Mouse (Mus musculus) telencephalon, adult 2 months (tissue): Measurements from ENCODE around the gene Cdk6.
"Not testable (repeated sequence)": the region's sequence is repeated elsewhere in the genome, so short reads cannot be mapped to it uniquely, and the experiment has no call there.

ENCODE experiments used
- DNase-seq: peaks from one replicate; pipeline ENCODE4 v3.0.0-alpha.2; 2011; ENCODE audit warnings: low read depth, low spot score

Cdk6 gene

DNA sequence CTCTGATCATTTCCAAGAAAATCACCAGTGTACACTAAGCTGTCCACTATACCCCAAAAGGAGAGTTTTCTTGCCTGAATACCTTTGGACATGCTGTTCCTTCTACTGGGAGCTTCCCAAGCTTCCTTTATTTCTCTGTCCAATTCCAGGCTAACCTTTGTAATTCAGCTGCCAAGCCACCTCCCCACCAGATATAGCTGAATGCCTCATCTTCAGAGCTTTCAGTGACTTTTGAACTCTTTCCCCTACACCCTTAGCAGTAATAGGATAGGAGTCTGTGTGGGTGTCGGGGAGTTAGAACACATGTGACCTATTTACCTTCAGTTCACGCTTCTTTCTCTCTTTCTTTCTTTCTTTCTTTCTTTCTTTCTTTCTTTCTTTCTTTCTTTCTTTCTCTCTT lies 34.9 kb downstream of the Cdk6 start:
- DNase-seq: no peak

DNA sequence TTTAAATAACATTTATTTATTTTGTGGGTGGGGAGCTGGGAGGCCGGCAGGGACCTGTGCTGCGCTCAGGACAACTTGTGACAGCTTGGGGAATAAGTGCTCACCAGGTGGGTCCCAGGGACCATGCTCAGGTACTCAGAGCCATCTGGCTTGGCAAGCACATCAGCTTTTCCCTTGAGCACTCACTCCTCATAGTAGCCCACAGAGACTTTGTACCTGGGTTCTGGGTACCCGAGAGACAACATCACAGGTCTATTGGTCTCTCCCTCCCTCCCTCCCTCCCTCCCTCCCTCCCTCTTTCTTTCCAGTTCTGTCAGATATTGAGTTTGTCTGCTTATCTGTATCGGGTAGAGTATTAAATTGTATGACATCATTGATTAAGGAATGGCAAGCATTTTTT lies 38.0 kb downstream of the Cdk6 start:
- no peak for DNase-seq

- no peak for DNase-seq
Observed at GRCm38 (mm10) chr5:3380692-3381233, 39.5 kb downstream of the Cdk6 start.

- no peak for DNase-seq
Observed at GRCm38 (mm10) chr5:3381795-3382194, 40.5 kb downstream of the Cdk6 start.

DNA sequence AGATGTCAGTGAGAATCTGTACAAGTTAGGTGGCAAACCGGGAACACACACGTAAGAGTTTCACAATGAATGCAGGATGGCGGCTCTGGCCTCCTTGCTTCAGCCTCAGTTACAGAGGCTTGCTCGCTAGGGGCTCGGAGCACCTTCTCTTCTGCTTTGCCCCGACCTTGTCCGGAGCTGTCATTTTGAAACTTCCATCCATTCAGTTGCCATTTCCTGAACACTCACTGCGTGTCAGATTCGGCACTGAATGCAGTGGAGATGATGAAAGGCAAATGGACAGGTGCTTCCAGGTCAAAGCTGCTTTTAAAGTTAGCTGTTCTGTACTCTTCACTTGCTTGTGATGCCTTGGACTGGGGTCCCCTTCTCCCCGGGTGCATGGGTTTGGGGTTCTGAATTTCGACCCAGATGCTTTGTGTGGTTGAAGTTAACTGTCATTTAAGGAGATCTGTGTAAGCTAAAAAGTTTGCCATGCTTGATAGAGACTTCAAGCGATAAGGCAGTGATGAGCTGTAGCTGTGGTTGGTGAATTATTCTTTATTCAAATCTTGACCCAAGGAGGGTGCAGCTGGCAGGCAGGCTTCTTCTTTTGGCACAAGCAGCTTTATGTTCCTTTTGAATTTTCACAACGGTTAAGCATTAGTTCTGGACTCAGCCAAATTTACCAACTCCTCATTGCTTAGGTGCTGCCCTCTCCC lies 41.2 kb downstream of the Cdk6 start:
- no peak for DNase-seq

- no peak for DNase-seq
Observed at GRCm38 (mm10) chr5:3383547-3383946, 42.3 kb downstream of the Cdk6 start.

- no peak for DNase-seq
Observed at GRCm38 (mm10) chr5:3385078-3385477, 43.8 kb downstream of the Cdk6 start.

DNA sequence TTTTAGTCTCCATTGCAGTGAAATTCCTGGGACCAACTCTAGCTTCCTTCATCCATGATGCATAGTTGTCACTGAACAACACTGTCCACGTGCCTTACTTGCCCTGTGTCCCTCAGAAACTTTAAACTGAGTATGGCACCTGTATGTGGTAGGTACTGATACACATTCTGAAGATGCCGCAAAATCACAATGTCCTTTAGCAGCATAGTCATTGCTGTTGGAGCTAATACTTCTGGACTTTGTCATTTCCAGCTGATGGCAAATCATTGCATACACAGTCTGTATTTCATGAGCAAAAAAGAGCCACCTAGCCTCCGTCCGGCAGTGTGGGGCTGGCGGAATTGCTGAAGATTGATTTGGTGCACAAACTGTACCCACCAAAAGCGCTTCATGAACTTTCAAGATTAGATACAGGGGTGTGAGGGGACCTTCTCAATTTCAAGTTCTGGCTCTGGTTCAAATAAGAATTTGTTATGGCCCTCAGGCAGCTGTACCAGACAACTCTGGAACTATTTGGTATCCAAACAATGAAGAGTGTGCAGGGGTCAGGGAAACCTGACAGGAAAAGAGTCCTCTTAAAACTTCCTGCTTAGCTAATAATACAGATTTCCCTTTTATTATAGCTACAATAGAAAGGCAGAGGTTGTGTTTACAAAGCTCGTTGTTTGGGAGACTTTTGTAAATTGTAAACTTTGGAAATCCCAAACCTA lies 44.9 kb downstream of the Cdk6 start:
- DNase-seq: no peak

DNA sequence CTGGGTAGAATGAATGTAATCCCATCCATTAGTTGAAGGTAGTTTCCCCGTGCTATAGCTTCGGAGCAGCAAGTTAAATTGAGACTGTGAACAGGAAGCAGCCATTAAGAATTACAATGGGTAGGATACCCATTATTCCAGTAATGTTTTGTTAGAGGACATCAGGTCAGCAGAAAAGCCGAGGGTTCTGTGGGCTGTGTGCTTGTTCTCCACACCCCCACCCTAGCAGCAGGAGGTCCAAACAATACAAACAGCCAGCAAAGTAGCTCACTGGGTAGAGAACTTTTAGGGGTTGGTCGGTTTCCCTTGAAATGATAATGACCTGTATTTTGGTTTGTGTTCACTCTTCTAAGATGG lies 45.4 kb downstream of the Cdk6 start:
- DNase-seq: no peak

DNA sequence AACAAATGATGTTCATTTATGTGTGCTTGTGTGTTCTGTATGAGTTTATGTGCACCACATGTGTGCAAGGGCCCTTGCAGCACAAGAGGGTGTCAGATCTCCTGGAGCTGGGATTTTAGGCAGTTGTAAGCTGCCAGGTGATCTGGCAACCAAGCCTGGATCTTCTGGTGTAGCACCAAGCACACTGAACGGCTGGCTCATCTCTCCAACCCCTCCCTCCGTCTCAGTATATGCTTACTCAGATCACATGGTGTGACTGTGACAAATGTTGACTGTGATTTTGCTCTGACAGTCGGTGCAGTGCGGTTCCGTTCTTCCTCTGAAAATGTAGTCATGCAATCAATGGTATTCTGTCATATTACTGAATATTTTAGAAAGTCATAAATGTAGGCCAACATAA lies 45.9 kb downstream of the Cdk6 start:
- DNase-seq: no peak

- DNase-seq: peak; percentile 58
Observed at GRCm38 (mm10) chr5:3392856-3393255, 51.6 kb downstream of the Cdk6 start.

DNA sequence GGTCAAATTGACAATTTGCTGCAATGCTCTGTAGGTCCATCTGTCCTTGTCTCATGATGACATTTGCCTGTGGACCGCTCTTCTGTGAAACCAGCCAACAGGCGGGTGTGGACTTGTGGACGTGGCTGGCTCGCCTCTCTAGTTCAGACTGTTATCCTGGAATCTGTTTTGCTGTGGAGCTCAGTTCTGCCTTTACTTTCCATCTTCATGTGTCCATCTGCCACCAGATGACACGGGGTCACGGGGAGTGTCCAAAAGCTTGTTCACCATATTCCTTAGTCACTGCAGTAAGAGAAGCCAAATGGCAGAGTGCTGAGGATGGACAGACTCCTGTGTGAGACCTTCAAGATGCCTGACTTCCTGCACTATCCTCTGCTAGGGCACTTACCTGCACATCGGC lies 52.9 kb downstream of the Cdk6 start:
- DNase-seq: no peak

GRCm38 (mm10) chr5:3395020-3395419 lies 53.7 kb downstream of the Cdk6 start:
- DNase-seq: no peak

DNA sequence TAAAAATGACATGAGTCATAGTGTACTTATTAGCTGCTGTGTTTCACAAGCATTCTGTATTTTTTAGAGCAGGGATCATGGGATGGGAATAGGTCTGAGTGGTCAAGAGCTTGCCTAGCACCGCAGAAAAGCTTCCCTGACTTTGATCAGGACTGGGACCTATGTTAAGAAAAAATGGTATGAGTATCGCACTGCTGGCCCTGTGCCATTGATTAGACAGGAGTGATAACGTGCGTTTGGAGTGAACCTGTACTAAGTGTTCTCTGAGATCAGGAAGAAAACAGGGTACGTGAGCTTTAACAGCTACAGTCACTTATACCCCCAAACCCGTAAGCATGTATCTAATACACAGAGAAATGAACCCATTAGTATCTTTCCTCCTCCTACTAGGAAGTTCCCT lies 54.9 kb downstream of the Cdk6 start:
- no peak for DNase-seq

DNA sequence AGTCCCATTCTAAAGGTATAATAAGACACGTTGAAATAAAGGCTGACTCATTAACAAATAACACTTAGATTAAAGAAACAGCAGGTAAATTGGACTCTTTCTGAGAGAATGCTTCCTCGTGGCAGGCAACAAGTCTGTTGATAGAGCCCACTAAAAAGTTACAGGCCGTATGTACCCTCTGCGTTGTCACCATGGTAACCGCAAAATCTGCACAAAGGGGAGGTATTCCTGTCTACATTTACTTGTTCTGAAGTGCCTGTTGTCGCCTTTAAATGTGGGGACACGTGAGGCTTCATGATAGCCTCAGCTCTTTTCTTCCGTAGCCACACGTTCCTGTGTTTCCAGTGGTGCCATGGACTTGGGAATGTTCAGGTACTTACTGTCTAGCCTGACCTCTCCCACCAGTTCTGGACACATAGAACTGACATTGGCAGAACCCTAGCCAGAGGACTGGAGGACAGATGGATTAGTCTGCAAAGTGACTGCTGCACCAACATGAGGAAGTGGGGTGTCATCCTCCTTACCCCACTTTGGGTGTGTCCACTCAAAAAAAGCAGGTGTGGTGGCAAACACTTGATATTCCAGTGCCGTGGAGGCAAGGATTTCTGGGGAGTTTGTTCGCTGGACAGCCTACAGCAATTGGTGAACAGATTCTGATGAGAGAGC lies 55.8 kb downstream of the Cdk6 start:
- DNase-seq: no peak

DNA sequence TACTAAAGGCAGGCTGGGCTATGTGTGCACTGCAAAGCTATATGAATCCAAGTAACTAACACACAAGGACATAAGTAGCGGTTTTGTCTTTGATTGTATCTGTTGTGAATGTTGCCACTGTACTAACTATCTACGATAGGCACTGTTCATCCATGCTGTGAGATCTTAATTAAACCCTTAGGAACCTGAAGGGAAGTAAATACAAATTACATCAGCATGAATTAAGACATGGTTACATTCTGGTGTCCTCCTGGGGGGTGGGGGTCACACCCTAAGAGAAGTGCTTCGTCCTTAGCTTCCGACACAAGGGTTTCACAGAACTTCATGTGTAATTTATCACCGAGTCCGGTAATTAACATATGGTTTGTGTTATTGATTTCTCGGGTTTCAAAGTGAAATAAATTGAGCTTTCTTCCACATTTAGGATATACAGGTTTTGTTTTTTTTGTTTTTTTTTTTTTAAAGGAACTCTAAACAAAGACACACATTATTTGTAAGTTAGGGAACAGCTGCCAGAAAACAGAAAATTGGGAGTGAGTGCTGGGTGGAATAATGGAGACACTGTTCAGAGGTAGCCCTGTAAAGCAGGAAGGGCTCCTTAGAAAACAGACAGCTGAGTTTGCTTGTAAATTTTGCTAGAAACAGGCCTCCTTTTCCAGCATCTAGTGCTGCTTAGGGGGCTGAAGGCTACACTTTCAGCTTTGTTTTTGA lies 58.7 kb downstream of the Cdk6 start:
- no peak for DNase-seq

DNA sequence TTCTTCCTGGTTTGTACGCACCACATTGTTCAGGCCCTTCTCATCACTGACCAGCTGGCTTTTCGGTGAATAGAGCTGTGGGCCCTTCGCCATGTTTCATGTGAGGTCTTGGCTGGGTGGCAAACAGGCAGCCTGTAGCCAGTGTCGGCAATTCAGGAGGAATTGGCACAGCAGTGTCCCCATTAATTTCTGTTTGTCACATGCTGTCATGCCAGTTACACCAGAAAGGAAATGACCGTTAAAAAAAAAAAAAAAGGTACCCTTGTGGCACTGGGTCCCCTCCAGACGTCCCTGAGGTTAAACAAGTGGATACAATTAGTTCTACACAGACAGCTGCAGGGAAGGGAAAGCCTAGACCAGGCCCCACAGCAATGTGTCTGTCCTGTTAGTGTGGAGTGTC lies 63.8 kb downstream of the Cdk6 start:
- no peak for DNase-seq

GRCm38 (mm10) chr5:3405503-3405902 lies 64.2 kb downstream of the Cdk6 start:
- no peak for DNase-seq

GRCm38 (mm10) chr5:3407926-3408325 lies 66.6 kb downstream of the Cdk6 start:
- DNase-seq: no peak

DNA sequence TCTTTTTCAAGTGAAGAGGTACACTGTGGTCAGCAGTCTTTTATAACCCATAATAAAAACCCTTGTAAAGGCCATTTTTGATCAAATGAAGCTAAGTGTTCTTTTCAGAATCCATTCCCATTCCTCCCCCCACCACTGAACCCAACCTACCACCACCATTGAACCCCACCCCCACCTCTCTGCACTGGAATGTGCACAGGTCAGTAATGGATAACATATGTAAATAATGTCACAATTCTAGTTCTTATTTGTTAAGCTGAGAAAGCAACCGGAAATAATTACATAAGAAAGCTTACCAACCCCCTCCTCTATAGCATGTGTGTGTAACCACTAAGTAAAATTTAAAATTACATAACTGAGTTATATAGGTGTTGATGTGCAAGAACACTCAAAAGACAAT lies 76.9 kb downstream of the Cdk6 start:
- not testable (repeated sequence) for DNase-seq

GRCm38 (mm10) chr5:3420094-3420831 lies 79.0 kb downstream of the Cdk6 start:
- DNase-seq: no peak
